Mouse (Mus musculus) common myeloid progenitor, adult 5-6 weeks (primary cell): Measurements from ENCODE around the gene Zmiz1. TPM values are rescaled to one million over a fixed set of nuclear protein-coding genes. Genes with fewer than 3 reads are reported as not detected.

ENCODE experiments used
- ATAC-seq: replicated peaks from 2 replicates; pipeline ENCODE4 v1.8.0; 2016; ENCODE audit warnings: low read depth, mild to moderate bottlenecking, moderate TSS enrichment, inconsistent platforms; ENCODE audit not compliant: poor library complexity, severe bottlenecking
- total RNA-seq: library from RNA; stranded (forward); fragments of 200-1000, 187-1606 nt; gene quantifications from 2 replicates; pipeline ENCODE4 v1.2.3, GENCODE M21; 2017

The Zmiz1 gene
- 15.7 and 23.1 TPM in 2 replicates for total RNA-seq

- ATAC-seq: peak; percentile 42
These were observed at the start of gene Zmiz1 for GRCm38 (mm10) chr14:25459016-25459393. Gene Zmiz1 (plus strand): TSS chr14:25459185.

DNA sequence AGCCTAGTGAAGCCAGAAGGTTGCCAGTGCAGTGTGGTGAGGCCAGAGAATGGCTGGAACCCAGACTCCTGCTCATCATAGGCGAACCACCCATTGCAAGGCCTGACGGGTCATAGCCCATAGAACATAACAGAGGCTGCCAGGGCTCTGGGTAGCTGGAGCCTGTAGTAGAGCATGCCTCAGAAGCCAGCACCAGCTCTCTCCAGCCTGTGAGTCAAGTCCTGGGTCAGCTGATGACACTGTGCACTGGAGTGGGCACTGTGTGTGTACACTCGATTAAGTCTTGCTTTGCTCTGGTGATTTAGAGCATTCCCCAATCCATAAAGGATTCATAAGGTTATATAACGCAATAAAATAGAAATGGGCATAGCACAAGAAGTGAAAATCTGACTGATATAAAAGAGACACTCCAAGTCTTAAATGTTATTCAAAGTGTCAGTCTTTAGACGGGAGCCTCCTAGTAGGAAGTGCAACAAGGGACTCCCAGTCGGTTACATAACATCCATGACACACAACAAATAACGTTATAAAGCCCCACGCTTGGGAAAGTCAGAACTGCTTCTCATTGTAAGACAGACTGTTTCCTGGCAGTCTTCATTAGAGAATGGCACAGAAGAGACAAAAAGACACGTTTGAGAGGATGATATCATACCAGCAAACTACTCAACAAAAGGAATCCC is 47.0 kb upstream of the Zmiz1 start:
- no peak for ATAC-seq

GRCm38 (mm10) chr14:25412811-25413210 is 46.2 kb upstream of the Zmiz1 start:
- no peak for ATAC-seq

DNA sequence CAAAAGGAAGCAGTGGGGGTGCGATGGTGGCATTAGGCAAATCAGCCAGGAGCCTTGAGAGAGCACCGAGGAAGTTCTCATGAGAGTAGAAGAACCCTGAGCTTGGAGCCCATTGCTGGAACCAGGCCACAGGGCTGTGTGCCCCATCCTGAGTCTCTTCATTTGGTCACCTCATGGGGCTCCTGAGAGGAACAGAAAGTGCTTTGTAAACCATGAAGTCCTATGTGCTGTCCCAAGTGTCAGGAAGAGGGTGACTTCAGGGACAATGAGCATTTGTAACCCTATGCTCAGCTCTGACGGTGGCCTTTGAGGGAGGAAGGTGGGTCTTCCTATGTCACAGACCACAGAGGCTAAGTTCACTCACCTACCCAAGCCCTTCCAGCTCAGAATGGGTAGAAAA is 45.5 kb upstream of the Zmiz1 start:
- peak; percentile 54; the same call in 1 of the 2 replicates for ATAC-seq

GRCm38 (mm10) chr14:25414115-25414514 is 44.9 kb upstream of the Zmiz1 start:
- ATAC-seq: no peak

DNA sequence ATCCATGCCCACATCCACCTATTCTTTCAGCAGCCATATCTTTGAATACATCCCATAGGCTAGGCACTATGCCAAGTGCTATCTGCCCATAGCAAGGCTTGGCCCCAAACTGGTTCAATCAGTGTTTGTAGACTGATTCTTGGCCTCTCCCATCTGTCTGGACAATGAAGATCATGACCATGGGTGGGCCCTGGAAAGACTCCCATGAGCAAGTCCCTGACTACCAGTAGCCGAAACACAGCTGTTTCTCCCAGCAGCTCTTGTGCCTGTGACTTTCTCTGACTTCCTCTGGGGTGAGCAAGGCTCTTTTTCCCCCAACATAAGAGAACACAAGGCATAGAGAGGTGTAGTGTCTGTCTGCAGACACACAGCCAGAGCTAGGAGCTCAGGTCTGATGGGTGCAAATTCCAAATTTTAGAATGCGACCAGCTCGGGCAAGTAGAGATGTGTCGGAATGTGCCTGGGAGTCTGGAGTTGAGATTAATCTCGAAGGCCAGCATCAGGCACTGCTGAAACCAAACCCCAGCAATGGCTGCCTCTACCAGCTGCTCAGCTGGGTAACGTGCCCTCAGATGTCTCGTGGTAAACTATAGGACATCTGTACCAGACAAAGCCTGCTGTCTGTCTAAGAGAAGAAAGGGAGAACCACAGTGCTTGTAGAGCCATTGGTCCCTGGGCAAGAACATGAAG is 38.8 kb upstream of the Zmiz1 start:
- ATAC-seq: no peak

DNA sequence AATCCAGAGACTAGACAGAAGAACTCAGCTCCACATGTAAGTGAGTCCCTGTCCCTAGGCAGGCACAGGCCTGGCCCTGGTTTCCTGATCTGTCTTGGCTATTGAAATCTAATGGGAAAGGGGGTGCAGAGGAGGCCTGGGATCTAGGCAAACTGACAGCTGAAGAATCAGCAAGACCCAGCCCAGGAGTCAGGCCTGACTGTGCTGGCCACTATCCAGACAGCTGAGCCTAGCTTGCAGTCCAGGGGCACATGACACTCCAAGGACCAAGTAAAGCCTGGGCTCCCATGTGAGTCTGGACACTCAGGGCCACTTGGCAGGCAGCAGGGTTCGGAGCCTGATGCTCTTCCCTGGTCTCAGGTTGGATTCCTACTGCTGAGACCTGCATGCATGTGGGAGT is 38.0 kb upstream of the Zmiz1 start:
- ATAC-seq: no peak

- ATAC-seq: peak; percentile 27; the same call in 1 of the 2 replicates
These were observed 37.4 kb upstream of the Zmiz1 start for GRCm38 (mm10) chr14:25421596-25422001.

- no peak for ATAC-seq
These were observed 36.0 kb upstream of the Zmiz1 start for GRCm38 (mm10) chr14:25422946-25423345.

- no peak for ATAC-seq
These were observed 35.1 kb upstream of the Zmiz1 start for GRCm38 (mm10) chr14:25423721-25424443.

DNA sequence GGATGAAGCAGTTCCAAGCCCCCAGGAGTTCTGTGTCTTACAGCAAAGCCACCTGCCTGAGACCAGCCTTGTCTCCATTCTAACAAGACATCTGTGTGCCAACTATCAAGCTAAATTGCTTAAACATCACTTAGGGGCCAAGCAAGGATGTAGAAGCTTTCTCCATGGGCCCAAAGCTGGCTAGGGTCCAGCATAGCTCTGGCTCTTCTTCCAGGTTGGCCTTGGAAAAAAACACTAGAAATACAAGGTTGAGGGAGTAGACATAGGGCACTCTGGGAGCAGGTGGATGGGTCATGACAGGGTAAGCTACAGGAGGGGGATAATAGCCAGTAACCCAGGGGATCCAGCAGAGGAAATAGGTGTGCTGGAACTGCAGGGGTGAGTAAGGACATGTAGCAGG is 20.7 kb upstream of the Zmiz1 start:
- ATAC-seq: no peak

DNA sequence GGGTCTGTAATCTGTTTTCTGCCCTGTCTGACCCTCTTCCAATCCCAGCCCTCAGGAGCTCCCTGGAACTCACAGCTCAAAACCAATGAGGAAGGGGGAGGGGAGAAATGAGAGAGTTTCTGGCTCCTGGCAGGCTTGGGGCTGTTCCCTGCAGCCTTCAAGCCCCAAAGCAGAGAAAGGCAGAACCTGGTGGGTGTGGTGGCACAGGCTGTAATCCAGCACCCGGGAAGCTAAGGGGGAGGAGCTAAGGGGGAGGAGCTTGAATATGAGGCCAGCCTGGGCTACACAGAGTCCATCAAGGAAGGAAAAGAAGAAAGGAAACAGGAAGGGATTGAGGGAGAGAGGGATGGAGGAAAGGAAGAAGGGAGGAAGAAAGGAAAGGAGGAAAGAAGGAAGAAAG is 18.9 kb upstream of the Zmiz1 start:
- ATAC-seq: no peak

- ATAC-seq: no peak
These were observed 18.2 kb upstream of the Zmiz1 start for GRCm38 (mm10) chr14:25440777-25441176.

GRCm38 (mm10) chr14:25441469-25441868 is 17.5 kb upstream of the Zmiz1 start:
- ATAC-seq: peak; percentile 40

- peak; percentile 56 for ATAC-seq
These were observed 16.3 kb upstream of the Zmiz1 start for GRCm38 (mm10) chr14:25442676-25443075.

GRCm38 (mm10) chr14:25447136-25447775 is 11.7 kb upstream of the Zmiz1 start:
- no peak for ATAC-seq

DNA sequence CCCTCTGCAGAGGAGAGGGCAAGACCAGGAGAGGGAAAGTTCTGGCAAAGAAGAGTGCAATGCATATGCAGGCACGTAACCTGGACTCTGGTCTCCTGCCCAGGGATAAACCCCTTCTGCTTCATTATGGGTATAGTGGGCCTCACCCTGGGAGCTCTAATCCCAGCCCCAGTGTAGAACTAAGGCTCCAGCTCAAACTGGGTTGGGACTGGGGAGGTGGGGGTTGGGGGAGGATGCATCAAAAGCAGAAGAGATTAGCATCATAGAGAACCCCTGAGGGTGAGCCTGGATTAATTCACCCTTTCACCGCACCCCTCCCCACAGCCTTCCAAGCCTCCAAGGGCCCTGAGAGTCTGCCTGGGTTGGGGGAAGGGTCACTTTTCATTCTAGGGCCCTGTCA is 10.5 kb upstream of the Zmiz1 start:
- no peak for ATAC-seq

DNA sequence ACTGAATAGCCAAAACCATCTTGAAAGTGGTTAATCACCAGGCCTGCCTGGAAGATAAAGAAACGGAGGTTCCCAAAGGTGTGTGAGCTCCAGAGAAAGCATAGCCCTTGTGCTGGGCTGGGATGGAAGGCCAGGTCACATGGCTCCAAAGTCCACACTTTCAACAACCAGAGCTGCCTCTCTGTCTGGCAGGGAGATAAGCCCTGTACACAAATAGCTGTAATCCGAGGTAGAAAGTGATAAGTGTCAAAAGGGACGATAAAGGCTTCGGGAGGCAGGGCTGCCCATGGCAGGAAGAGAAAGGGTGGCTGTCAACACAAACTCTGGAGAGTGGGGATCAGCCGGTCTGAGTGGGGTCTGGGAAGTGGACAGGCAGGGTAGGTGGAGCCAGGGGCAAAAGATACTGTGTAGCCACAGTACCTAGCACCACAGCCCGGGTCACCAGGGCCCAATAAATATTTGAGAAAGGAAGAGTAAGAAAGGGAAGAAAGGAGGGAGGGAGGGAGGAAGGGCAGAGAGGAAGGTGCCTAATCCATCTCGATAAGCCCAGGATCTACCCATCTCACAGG is 7.8 kb upstream of the Zmiz1 start:
- no peak; the same call in 1 of the 2 replicates for ATAC-seq

GRCm38 (mm10) chr14:25451699-25452632 is 7.0 kb upstream of the Zmiz1 start:
- no peak for ATAC-seq
